Mouse (Mus musculus): Measurements from ENCODE around the gene Nmur2. TPM values are rescaled to one million over a fixed set of nuclear protein-coding genes. Genes with fewer than 3 reads are reported as not detected.

Nmur2 gene
- not detected for polyA plus RNA-seq (2014; fragmentation: Illumina TruSeq; extraction: RNeasy Lipid Tissue Mini Kit (QIAGEN cat#74804); ENCODE audit: low read depth, low replicate concordance)

GRCm38 (mm10) chr11:56040917-56041316 lies at the start of gene Nmur2:
TSS of gene Nmur2 (minus strand) at chr11:56041010.

